Mouse (Mus musculus): ENCODE measurements around the gene Tnfrsf12a. TPM values are rescaled to one million over a fixed set of nuclear protein-coding genes. Genes with fewer than 3 reads are reported as not detected.

The Tnfrsf12a gene
- total RNA-seq, 2 experiments from 2014 or later: 10.3 to 13.5 TPM

DNA sequence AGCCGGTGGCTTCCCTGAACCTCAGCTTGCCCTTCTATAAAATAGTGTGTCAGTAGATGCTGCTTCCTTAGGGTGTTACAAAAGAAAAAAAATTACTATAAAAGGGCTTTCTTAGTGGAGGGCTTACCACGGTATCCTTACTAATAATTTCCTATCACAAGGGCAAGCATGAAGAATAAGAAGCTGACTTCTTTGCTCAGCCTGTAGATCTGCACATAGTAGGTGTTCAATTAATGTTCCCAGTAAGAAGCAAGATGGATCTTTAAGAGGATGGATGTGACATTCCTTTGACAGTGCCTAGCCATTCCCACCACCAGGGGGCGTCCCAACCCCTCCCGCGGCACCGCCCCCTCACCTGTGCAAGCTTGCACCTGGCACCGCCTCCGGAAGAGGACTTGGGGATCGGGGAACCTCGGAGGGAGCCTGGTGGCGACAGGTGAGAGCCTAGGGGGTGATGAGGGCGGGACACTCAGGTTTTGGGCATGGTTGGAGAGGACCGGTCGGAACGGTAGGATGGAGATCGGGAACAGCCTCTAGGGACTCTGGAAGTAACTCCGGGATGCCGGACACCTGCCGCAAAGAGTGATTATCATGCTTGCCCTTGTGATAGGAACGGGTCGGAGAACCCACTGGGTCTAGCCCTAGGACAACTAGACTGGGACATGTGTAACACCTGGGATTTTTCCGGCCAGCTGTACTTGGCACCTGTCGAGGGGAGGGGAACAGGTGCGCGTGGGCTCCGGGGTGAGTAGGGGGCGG, 17.0 kb downstream of the Tnfrsf12a start, which contains the start of gene Bicdl2:
Bicdl2 (plus strand) TSS at position 390 of the 759 bp plus-strand sequence.
- no peak for DNase-seq (ENCODE audit: low spot score in 2 of 2)
- intact Hi-C loops (cut with DNase I): loop anchor here (5.0 kb wide), 1 partner anchor 42 kb away; no protein-coding TSS in a partner anchor

DNA sequence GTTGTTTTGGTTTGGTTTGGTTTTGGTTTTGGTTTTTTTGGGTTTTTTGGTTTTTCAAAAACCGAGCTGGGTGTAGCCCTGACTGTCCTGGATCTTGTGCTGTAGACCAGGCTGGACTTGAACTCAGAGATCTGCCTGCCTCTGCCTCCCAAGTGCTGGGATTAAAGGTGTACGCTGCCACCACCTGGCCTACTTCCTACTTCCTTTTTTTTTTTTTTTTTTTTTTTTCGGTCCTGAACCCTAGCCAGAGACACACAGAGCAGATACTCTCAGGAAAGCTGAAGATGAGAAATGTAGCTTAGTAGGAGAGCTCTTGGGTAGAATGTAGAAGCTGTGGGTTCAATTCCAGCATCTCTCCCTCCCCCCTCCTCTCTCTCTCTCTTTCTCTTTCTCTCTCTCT, 18.8 kb downstream of the Tnfrsf12a start:
- intact Hi-C loops (cut with DNase I): no loop called here
- DNase-seq (ENCODE audit: low spot score in 2 of 2): no peak

DNA sequence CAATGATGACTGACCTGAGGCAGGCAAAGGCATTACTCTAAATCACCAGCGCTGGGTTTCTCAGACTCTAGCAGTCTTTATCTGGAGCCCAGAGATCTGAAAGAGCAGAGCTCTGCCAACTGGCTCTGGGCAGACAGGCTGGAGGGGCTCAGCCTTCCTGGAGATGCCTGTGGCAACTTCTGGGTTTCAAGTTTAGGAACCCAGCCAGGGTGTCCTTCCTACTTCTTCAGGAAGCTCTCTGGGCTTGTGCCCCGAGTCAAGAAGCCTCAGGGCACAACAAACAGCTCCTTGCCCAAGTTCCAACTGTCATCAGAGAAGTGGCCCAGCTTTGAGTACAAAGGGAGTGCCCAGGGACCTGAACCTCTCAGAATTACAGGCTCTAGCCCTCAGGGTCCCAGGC, 22.9 kb downstream of the Tnfrsf12a start:
- intact Hi-C loops (cut with DNase I): no loop called here
- no peak for DNase-seq (ENCODE audit: low spot score in 2 of 2)

DNA sequence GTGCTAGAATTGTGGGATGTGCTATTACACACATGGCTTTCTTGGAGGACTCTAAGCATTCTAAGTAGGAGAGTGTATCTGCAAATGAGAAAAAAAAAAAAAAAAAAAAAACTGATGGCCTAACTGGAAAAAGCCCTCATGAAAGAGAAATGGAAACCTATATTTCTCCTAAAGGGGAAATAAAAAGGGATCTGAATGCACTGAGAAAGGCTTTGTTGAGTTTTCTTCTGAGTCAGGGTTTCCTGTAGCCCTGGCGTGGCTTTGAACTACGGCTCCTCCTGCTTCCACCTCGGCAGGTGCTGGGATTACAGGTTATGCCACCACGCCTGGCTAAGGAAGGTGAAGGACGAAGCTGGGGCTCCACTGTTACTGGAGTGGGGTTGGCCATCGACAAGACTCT, 23.3 kb downstream of the Tnfrsf12a start:
- intact Hi-C loops (cut with DNase I): no loop called here

DNA sequence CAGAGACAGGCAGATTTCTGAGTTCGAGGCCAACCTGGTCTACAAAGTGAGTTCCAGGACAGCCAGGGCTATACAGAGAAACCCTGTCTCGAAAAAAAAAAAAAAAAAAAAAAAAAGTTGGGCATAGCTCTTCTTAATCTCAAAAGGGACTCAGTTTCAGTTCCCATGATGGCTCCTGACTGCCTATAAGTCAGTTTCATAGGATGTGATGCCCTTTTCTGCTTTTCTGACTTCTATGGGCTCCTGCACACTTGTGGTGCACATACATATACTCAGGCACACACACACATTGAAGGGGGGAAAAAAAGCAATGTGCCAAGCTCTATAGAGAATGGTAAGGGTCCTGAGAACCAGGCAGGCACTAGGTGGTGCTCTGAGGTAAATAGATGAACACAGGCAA, 23.9 kb downstream of the Tnfrsf12a start:
- intact Hi-C loops (cut with DNase I): no loop called here
- DNase-seq (ENCODE audit: low spot score in 2 of 2): no peak

More for the DNA sequence above, 23.3 kb downstream of the Tnfrsf12a start:
- DNase-seq (ENCODE audit: low spot score in 2 of 2): no peak

DNA sequence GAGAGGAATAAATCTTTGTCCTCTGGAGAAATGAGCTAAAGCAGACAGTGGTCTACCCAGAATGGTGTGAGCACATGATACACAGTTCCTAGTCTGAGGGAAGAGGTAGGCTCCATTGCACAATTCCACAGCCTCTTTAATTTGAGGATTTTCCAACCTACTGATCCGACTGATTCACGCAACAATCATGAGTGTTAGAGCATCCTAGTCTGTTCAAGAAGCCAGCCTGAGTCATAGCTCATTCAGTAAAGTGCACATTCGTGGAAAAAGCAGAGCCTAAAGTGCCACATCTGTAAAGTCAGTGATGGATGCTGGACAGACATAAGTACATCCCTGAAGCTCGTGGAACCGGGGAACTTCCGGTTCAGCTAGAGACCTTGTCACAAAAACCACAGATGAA, 25.9 kb downstream of the Tnfrsf12a start:
- no peak for DNase-seq (ENCODE audit: low spot score in 2 of 2)
- intact Hi-C loops (cut with DNase I): no loop called here

DNA sequence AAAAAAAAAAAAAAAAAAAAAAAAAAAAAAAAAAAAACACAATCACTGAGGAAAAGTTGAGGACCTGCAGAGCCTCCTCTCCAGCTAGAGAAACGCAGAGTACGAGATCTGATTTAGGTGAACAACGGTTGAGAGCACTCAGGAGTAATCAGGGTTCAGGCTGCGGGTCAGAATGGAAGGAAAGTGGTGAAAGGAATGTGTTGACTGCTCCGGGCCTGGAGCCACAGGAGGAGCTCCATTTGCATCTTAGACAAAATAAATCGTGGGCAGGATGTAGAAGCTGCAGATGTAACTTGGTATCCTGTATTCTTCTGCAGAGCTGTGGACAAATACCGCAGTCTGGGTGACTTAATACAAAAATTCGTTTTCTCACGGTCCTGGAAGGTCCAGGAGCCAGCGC, 31.4 kb downstream of the Tnfrsf12a start:
- no peak for DNase-seq (ENCODE audit: low spot score in 2 of 2)
- intact Hi-C loops (cut with DNase I): no loop called here

DNA sequence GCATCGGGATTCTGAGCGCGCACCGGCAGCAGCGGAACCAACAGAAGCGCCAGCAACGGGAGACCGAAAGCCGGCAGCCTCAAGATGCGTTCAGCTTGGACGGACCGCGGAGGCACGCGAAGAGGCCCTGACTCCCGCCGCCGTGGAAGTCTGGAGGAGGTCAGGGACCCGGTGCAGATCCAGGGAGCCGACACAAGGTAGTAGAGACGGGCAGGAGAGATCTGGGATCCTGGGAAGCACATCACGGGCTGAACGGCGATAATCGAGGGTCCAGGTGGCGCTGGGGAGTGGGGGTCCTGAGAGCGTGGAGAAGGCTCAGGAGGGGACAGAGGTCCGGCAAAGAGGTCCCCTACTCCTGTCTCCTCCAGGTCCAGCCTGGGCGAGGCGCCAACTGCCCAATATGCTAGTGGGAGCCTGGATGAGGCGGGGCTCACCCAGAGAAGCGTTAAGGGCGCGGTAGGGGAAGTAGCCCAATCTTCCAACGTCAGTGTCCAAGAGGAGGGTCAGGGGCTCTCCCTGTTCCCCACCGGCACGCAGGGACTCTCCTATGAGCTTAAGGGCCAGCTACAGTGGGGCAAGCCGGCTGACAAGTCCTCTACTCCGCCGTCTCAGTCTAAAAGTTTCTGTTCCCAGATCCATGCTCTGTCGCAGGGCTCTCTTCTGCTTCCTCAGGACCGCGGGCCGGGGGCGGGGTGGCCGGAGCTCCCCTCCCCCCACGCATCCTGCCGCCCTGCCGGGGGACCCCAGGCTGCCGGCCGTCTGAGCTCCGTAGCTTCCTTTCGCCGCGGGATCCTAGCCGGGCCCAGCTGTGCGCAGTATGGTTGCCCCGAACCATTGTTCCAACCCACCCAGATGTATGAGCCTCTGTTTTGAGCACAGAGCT, 32.4 kb downstream of the Tnfrsf12a start, which contains the start of gene Mmp25:
Mmp25 (minus strand) TSS at position 665 of the 883 bp plus-strand sequence.
- no peak for DNase-seq (ENCODE audit: low spot score in 2 of 2)
- intact Hi-C loops (cut with DNase I): no loop called here

DNA sequence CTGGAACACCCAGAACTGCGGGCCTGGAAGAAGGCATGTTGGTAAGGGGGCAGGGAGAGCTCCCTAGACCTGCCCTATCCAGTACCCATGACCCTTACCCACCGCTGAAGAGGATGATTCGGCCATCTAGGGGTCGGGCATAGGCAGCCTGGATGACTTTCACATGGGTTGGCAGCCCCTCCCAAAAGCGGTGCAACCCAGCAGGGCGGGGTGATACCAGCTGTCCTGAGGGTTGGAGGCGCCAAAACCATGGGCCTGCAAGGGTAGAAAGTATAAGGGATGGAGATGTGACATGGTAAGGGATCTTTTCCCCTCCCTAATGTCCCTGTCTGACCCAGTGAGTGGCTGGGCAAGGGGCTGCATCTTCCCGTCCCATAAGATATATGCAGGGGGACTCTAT, 46.0 kb downstream of the Tnfrsf12a start:
- intact Hi-C loops (cut with DNase I): loop anchor here (5.0 kb wide), 1 partner anchor 59 kb away; no protein-coding TSS in a partner anchor
- DNase-seq (ENCODE audit: low spot score in 2 of 2): no peak

DNA sequence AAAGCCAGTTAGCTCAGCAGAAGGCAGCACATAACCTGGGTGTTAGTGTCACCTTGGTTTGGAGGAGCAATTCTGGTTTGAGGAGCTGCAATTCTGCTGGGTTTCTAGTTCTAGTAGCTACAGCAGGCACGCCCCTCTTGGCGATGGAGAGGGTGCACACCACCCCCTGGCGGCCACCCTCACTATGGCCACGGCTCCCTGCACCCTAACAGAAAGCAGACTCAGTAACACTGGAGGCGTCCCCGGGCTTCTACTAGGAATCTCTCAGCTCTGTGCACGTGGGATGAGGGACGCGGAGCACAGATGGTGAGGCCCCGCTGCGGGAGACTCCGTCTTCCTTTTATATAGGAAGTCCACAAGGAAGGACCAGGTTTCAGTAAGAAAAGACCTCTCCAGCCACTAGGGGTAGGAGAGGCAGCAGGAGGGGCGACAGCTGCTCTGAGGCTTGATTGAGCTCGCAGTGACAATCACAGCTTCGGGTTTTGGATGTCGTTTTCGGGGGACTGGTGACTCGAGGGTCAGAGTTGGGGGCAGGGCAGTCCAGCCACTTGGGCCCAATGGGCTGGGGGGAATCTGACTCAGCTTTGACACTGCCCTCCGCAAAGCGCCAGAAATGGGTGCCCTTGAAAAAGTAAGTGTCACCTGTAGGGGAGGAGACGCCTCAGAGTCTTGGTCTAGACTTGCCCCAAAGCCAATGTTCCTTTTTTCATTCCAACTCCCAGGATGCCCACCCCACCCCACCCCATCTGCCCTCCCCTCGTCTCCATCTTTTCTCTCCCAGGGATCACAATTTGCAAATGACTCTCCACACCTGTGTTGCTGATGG, 46.9 kb downstream of the Tnfrsf12a start:
- intact Hi-C loops (cut with DNase I): loop anchor here (5.0 kb wide), 1 partner anchor 58 kb away; no protein-coding TSS in a partner anchor

DNA sequence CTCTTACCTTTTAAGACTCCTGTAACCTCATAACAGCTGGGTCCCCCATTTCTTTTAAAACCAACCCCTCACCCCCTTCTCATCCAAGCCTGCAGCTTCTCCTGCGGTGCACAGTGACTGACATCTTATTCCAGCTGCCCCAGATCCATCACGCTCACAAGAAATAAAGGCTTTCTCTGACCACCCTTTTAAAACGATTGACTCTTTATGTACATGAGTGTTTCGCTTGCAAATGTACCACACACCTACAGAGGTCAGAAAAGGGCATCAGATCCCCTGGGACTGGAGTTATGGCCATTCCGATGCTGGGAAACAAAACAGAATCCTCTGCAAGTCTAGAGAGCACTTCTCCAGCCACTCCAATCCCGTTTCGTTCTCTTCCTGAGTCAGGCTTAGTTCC, 49.5 kb downstream of the Tnfrsf12a start:
- intact Hi-C loops (cut with DNase I): no loop called here
- no peak for DNase-seq (ENCODE audit: low spot score in 2 of 2)

More for the DNA sequence above, 46.9 kb downstream of the Tnfrsf12a start:
- peak; percentile 80 to 93 for DNase-seq (ENCODE audit: low spot score in 2 of 2)

Other genes with a start within 250 kb of the Tnfrsf12a start
- gene Vmn2r117, start 197.8 kb downstream of the Tnfrsf12a start, total RNA-seq (2021): not detected
- gene Zfp213, start 113.2 kb downstream of the Tnfrsf12a start, total RNA-seq (2021): 1 to 10 TPM; 6.5 to 7.0 TPM
- 10 to 100 TPM; 23.7 to 25.3 TPM for gene Zfp13, start 78.0 kb downstream of the Tnfrsf12a start, total RNA-seq (2021)
- not detected for gene Zscan10, start 76.6 kb downstream of the Tnfrsf12a start, total RNA-seq (2021)
- under 1 TPM; 0.32 to 0.34 TPM for gene Mmp25, start 32.2 kb downstream of the Tnfrsf12a start, total RNA-seq (2021)
- not detected for gene Bicdl2, start 17.0 kb downstream of the Tnfrsf12a start, total RNA-seq (2021)
- 100 to 1,000 TPM; 127 to 129 TPM for gene Hcfc1r1, start 3.9 kb downstream of the Tnfrsf12a start, total RNA-seq (2021)
- gene Thoc6, start 3.6 kb downstream of the Tnfrsf12a start, total RNA-seq (2021): 1 to 10 TPM; 5.2 to 7.4 TPM
- gene Cldn6, start 1.8 kb upstream of the Tnfrsf12a start, total RNA-seq (2021): not detected
- gene Cldn9, start 6.6 kb upstream of the Tnfrsf12a start, total RNA-seq (2021): under 1 TPM in 1 of 2 experiments, not detected in 1; 0.25 TPM
- gene 1520401A03Rik, start 45.3 kb upstream of the Tnfrsf12a start, total RNA-seq (2021): not detected
- gene Pkmyt1, start 48.9 kb upstream of the Tnfrsf12a start, total RNA-seq (2021): 1 to 10 TPM; 3.0 to 3.3 TPM
- gene Paqr4, start 63.4 kb upstream of the Tnfrsf12a start, total RNA-seq (2021): 10 to 100 TPM; 52.8 to 58.2 TPM
- under 1 TPM; 0.60 to 0.71 TPM for gene Kremen2, start 68.4 kb upstream of the Tnfrsf12a start, total RNA-seq (2021)
- 100 to 1,000 TPM; 304 to 305 TPM for gene Flywch1, start 94.1 kb upstream of the Tnfrsf12a start, total RNA-seq (2021)
- 10 to 100 TPM; 14.5 to 15.4 TPM for gene Flywch2, start 108.6 kb upstream of the Tnfrsf12a start, total RNA-seq (2021)
- gene Srrm2, start 113.1 kb upstream of the Tnfrsf12a start, total RNA-seq (2021): 100 to 1,000 TPM; 495 to 577 TPM
- 100 to 1,000 TPM; 359 to 371 TPM for gene Elob, start 151.7 kb upstream of the Tnfrsf12a start, total RNA-seq (2021)
- gene Prss33, start 158.6 kb upstream of the Tnfrsf12a start, total RNA-seq (2021): not detected
- gene Prss32, start 166.4 kb upstream of the Tnfrsf12a start, total RNA-seq (2021): not detected
- 1 to 10 TPM; 1.1 to 2.3 TPM for gene Prss41, start 166.7 kb upstream of the Tnfrsf12a start, total RNA-seq (2021)
- not detected for gene Prss21, start 190.6 kb upstream of the Tnfrsf12a start, total RNA-seq (2021)
- not detected for gene Dcpp1, start 203.4 kb upstream of the Tnfrsf12a start, total RNA-seq (2021)
- not detected for gene Dcpp2, start 203.4 kb upstream of the Tnfrsf12a start, total RNA-seq (2021)
- gene Dcpp3, start 240.0 kb upstream of the Tnfrsf12a start, total RNA-seq (2021): not detected